Mouse (Mus musculus) megakaryocyte, embryonic 14.5 days (primary cell): ENCODE results near the gene Actr2.
"Not testable (repeated sequence)": the region's sequence is repeated elsewhere in the genome, so short reads cannot be mapped to it uniquely, and the experiment has no call there.

Experiments used
- FLI1 ChIP-seq: IDR thresholded peaks from 2 replicates; pipeline ENCODE4 v1.6.1; 2012; ENCODE audit warnings: low read length, inconsistent platforms, mixed read lengths
- GATA1 ChIP-seq: IDR thresholded peaks from 3 replicates; pipeline ENCODE4 v1.6.1; 2012; ENCODE audit warnings: mixed read lengths, low read length, inconsistent platforms, borderline replicate concordance

DNA sequence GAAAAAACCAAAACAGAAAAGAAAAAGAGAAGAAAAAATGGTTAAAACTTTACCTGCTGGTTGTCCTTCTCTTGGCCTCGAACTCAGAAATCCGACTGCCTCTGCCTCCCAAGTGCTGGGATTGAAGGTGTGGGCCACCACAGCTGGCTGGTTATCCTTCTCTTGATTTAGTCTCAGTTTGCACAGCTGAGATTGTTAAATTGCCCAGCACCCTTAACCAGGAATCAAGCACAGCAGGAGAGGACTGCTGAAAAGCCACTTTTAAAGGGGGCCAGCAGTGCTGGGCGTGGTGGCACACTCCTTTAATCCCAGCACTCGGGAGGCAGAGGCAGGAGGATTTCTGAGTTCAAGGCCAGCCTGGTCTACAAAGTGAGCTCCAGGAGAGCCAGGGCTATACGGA, 40.8 kb upstream of the Actr2 start:
- not testable (repeated sequence) for TF ChIP-seq GATA1, FLI1
